Mouse (Mus musculus) frontal cortex, postnatal 25 days (tissue): ENCODE results near the gene Mkrn3.

Experiments used
- DNase-seq, 2 experiments: peaks; one replicate each; pipeline ENCODE4 v3.0.0; 2022; ENCODE audit warnings: low spot score in 2 of 2

Gene Mkrn3

DNA sequence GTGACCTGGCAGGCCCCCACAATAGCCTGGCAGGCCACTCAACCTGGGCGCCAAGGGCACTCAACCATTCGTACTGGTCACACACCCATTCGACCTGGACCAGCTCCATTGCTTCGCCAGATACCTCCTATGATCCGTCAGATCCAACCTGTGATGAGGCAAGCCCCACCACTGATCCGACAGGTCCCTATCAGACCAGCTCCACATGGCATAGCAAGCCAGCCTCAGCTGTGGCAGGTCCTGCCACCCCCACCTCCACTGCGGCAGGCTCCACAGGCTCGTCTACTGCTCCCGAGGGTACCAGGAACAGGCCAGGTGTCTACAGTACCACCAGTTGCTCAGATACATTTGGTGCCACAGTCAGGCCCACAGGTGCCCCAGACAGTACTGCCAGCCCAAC is 41.4 kb downstream of the Mkrn3 start:
- no peak for DNase-seq

DNA sequence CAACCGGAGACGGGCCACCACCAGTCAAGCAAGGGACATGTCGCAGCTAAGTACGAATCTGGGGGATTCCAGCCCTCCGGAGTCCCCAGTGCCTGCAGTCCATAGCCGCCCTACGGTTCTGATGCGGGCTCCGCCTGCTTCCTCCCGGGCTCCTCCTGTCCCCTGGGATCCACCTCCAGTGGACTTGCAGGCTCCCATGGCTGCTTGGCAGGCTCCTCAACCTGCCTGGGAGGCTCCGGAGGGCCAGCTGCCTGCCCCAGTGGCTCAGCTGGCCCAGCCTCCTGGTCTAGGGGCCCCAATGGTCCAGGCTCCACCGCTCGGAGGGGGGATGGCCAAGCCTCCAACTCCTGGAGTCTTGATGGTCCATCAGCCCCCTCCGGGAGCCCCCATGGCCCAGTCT is 42.6 kb downstream of the Mkrn3 start:
- DNase-seq = no peak

DNA sequence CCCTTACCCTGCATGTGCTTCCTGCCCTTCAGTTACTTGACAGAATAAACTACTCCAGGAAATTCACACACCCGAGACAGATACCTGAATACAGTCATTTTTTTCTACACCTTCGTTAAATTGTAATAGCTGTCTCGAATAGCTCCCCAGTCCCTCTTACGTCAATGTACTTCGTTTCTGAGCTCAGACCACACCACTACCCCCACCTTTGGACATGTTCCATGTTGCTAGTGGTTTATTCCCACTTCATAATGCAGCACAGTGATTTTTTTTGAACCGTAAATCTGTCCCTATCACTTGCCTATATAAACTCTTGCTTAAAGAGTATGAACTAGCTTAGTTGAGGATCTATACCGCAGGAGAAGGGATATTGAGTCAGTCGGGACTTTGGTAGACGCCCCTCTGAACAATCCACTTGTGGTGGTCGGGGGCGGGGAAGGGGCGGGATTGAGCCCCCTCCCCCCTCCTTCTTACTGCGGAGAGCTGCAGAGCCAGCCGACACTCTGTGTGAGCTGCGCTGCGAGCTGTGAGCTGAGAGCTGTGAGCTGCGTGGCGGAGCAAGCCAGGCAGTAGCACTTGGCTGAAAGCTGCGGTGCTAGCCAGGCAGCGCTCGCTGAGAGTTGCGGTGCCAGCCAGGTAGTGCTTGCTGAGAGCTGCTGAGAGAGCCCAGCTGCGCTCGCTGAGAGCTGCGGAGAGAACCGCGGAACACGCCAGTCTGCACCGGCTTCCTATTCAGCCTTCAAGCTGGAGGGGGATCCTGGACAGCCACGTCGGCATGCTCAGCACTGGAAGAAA is 43.2 kb downstream of the Mkrn3 start, which contains the start of gene Magel2:
Gene Magel2 (plus strand): TSS at position 501 of the 795 bp plus-strand sequence.
- no peak for DNase-seq

DNA sequence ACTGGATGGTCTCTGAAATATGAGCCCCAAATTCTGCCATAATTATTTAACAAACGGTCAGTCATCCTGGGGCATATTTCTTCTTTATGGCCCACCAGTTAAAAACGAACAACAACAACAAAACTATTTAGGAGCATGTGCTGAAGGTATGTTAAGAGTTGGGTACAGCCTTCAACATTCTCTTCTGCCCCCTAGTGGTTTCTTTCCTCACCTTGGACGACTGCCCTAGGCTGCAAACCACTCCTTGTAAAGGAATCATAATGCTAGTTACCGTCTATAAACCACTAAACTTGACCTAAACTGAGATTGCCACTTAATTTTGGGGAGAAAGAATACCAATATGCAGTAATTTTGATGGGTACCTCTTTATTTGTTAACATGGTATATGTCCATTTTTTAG is 44.3 kb downstream of the Mkrn3 start:
- no peak for DNase-seq
